Mouse (Mus musculus) forebrain, embryonic 11.5 days (tissue): ENCODE results near the gene Eogt. TPM values are rescaled to one million over a fixed set of nuclear protein-coding genes. Genes with fewer than 3 reads are reported as not detected.

ENCODE experiments used
- ATAC-seq: fragments of 200-750 bp; cut with Nextera tagmentation; replicated peaks from 2 replicates; pipeline ENCODE4 v1.8.0; 2017; ENCODE audit warnings: moderate TSS enrichment; ENCODE audit not compliant: low FRiP score
- DNase-seq: peaks from one replicate; pipeline ENCODE4 v3.0.0-alpha.2; 2017; ENCODE audit warnings: low spot score
- H3K27ac ChIP-seq: fragments of 300-500 bp; sonication (generic); 2 replicates; pipeline ENCODE4 v1.5.1; 2014; ENCODE audit warnings: low read depth, low read length
- H3K27me3 ChIP-seq: fragments of 300-500 bp; sonication (generic); 2 replicates; pipeline ENCODE4 v1.6.1; 2014; ENCODE audit warnings: mild to moderate bottlenecking, low read length, mixed read lengths; ENCODE audit not compliant: control insufficient read depth, insufficient read depth
- H3K36me3 ChIP-seq: fragments of 300-500 bp; sonication (generic); 2 replicates; pipeline ENCODE4 v1.6.1; 2014; ENCODE audit warnings: mild to moderate bottlenecking, low read length, moderate library complexity, mixed read lengths; ENCODE audit not compliant: control insufficient read depth, insufficient read depth
- H3K4me1 ChIP-seq: fragments of 300-500 bp; sonication (generic); replicated peaks from 2 replicates; pipeline ENCODE4 v1.6.1; 2014; ENCODE audit warnings: low read length, mixed read lengths; ENCODE audit not compliant: control insufficient read depth, insufficient read depth
- H3K4me2 ChIP-seq: fragments of 300-500 bp; sonication (generic); 2 replicates; pipeline ENCODE4 v1.6.1; 2014; ENCODE audit warnings: low read depth, mild to moderate bottlenecking, low read length, moderate library complexity, mixed read lengths; ENCODE audit not compliant: severe bottlenecking
- H3K4me3 ChIP-seq: fragments of 300-500 bp; sonication (generic); 2 replicates; pipeline ENCODE4 v1.5.1; 2014; ENCODE audit warnings: low read depth, low read length
- H3K9ac ChIP-seq: fragments of 300-500 bp; sonication (generic); 2 replicates; pipeline ENCODE4 v1.6.1; 2014; ENCODE audit warnings: low read length
- H3K9me3 ChIP-seq: fragments of 300-500 bp; sonication (generic); 2 replicates; pipeline ENCODE4 v1.6.1; 2016; ENCODE audit warnings: low read length, mixed read lengths; ENCODE audit not compliant: control insufficient read depth
- WGBS: fragments of 180-500 bp; shearing (Covaris S2); extraction: QIAGEN DNeasy Blood & Tissue Kit; methylation state at CpG from one replicate; pipeline ENCODE4 v1.1.7; 2014; 5-methylcytosine and 5-hydroxymethylcytosine counted together
- polyA plus RNA-seq: library from polyadenylated mRNA; unstranded; fragments of >200 nt; fragmentation: Nextera tagmentation; extraction: Ambion mirVana; gene quantifications from 2 replicates; pipeline ENCODE4 v1.2.1, GENCODE M21; 2014

The Eogt gene
- polyA plus RNA-seq, 1 experiment from 2014 or later: 9.1 TPM

DNA sequence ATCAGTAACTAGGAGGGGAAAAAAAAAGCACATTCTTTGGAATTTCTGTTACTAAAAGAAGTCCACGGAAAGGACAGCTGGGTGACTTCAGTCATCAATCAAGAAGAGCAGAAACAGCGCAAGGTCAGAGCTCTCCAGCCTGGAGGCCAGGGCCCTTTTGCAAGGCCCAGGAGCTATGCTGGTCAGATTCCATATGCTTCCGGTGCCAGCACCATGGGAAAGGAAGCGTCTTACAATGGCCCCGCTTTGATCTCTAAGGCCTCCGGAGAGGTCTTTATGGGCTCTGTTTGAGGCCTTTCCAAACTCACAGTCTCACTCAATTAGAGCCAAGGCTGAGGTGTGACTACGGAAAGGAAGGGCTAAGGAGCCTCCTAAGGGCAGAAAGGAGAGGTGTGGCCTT is 4.6 kb downstream of the Eogt start:
- H3K27ac ChIP-seq: no peak overlapping the region
- no peaks in the 10 kb centered on the region for H3K9me3 ChIP-seq
- H3K36me3 ChIP-seq: no peaks in the 10 kb centered on the region
- ATAC-seq: no peak
- no peaks in the 10 kb centered on the region for H3K27me3 ChIP-seq
- no peak overlapping the region for H3K4me3 ChIP-seq
- no peak overlapping the region for H3K4me2 ChIP-seq
- WGBS: 53% methylated on average over 7 of the region's 7 CpGs
- H3K9ac ChIP-seq: no peak overlapping the region
- no peaks in the 10 kb centered on the region for H3K4me1 ChIP-seq
- DNase-seq: no peak

DNA sequence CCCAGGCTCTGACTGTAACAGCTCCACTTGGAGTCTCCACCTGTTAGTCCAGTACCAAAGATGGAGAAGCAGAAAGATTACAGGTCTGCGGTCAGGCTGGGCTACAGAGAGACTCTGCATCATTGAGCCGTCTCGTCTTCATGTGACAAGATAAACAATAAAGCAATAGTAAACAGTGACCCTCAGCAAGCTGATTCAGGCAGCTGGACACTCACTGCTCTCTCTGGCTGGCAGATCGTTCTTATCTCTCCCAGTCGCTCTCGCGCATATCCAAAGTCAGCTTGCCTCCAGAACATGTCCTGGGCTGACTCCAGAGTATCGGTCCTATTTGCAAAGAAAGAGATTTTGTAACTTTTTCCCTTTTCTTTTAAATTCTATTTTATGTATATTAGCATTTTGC is 6.4 kb downstream of the Eogt start:
- Histone ChIP-seq H3K4me1 (no peaks in the 10 kb centered on the region), H3K4me2 (no peak overlapping the region), H3K27ac (no peak overlapping the region), H3K36me3 (no peaks in the 10 kb centered on the region), H3K9me3 (no peaks in the 10 kb centered on the region), H3K4me3 (no peak overlapping the region), H3K27me3 (no peaks in the 10 kb centered on the region), H3K9ac (no peak overlapping the region)
- ATAC-seq: no peak
- no peak for DNase-seq
- 91% methylated on average over 8 of the region's 8 CpGs for WGBS

DNA sequence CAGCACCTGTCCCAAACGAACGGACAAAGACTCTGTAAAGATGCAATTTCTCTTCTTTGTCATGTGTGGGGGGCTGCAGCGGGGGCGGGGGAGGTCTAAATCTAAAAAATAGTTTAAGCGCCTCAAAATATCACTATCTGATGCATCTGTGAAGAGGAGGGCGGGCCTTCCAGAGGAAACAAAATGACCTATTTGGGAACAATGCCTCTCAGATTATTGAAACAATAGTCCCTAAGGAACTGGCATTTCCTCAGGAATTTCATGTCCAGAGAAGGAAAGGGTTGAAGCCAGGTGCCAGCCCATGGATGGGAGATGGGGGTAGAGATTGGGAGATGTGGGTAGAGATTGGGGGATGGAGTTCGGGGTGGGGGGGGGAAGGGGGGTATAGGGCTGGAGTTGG is 7.2 kb downstream of the Eogt start:
- Histone ChIP-seq H3K36me3 (no peaks in the 10 kb centered on the region), H3K4me2 (no peak overlapping the region), H3K4me3 (no peak overlapping the region), H3K27me3 (no peaks in the 10 kb centered on the region), H3K4me1 (no peaks in the 10 kb centered on the region), H3K9me3 (no peaks in the 10 kb centered on the region), H3K9ac (no peak overlapping the region), H3K27ac (no peak overlapping the region)
- ATAC-seq (no peak), DNase-seq (no peak)
- 86% methylated on average over 7 of the region's 7 CpGs for WGBS

DNA sequence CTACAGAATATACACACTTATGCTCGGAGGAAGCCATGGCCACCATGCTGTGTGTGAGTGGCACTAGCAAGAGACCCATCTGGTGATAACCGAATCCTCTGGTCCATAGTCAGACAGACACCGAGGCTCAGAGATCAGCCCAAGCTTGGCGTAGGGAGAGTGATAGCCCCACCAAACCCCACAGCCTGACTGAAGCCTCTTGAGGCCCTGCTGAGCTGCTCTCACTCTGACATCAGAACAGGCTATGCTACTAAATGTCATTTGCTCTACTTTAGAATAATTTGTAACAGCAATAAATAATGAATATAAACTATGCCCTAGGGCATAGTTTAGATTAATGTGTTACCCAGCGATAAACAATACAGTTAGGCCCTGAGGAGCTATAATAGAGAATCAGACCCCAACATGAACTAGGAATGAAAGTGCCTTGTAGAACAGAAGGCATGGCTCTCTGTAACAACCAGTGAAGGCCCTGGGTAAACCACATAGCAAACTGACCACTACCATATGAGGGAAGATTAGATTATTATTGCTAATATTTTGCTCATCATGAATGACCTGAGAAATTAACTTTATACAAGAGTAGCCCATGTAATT is 16.2 kb downstream of the Eogt start:
- Histone ChIP-seq H3K9me3 (no peaks in the 10 kb centered on the region), H3K4me1 (no peaks in the 10 kb centered on the region), H3K4me2 (no peak overlapping the region), H3K9ac (no peak overlapping the region), H3K36me3 (no peaks in the 10 kb centered on the region), H3K4me3 (no peak overlapping the region), H3K27ac (no peak overlapping the region), H3K27me3 (no peaks in the 10 kb centered on the region)
- 89% methylated on average over 5 of the region's 5 CpGs for WGBS
- ATAC-seq (no peak), DNase-seq (no peak)

DNA sequence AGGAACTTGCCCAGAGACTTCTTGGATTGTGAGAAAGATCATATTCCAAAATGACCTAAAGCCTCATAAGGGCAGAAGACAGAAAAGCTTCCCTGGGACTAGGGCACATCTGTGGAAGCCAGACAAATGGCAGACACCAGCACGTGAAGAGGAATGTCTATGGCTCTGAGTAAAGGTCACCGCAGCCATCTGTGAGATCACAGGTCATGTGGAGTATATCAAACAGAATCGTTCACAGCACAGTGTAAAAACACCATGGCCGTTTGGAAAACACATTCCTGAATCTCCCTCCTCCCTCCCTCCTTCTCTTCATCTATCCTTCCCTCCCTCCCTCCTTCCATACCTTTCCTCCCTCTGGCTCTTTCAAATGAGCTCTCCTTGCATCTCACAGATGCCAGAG is 17.2 kb downstream of the Eogt start:
- 77% methylated on average over 4 of the region's 4 CpGs for WGBS
- H3K9me3 ChIP-seq: no peaks in the 10 kb centered on the region
- no peak for DNase-seq
- H3K4me2 ChIP-seq: no peak overlapping the region
- H3K4me3 ChIP-seq: no peak overlapping the region
- H3K36me3 ChIP-seq: no peaks in the 10 kb centered on the region
- no peaks in the 10 kb centered on the region for H3K4me1 ChIP-seq
- no peak for ATAC-seq
- H3K27me3 ChIP-seq: no peaks in the 10 kb centered on the region
- H3K27ac ChIP-seq: no peak overlapping the region
- no peak overlapping the region for H3K9ac ChIP-seq

DNA sequence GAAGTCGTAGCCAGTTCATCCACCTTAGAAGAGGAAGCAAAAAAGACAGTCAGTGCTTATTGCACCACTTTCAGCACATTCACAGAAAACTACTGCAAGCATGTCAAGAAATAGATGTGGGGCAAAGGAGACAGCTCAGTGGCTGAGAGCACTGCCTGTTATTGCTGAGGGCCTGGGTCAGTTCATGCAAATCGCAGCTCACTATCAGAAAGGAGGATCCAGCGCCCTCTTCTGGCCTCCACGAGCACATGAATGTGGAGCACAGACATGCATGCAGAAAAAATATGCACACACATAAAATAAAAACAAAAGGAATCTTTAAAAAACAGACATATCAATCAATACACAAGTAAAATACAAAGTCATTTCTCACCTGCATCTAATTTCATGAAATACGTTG is 18.0 kb downstream of the Eogt start:
- H3K9ac ChIP-seq: no peak overlapping the region
- H3K4me2 ChIP-seq: no peak overlapping the region
- H3K9me3 ChIP-seq: no peaks in the 10 kb centered on the region
- no peak overlapping the region for H3K4me3 ChIP-seq
- no peaks in the 10 kb centered on the region for H3K27me3 ChIP-seq
- no peak for DNase-seq
- no peak overlapping the region for H3K27ac ChIP-seq
- 67% methylated on average over 5 of the region's 5 CpGs for WGBS
- no peak for ATAC-seq
- no peaks in the 10 kb centered on the region for H3K4me1 ChIP-seq
- H3K36me3 ChIP-seq: no peaks in the 10 kb centered on the region

DNA sequence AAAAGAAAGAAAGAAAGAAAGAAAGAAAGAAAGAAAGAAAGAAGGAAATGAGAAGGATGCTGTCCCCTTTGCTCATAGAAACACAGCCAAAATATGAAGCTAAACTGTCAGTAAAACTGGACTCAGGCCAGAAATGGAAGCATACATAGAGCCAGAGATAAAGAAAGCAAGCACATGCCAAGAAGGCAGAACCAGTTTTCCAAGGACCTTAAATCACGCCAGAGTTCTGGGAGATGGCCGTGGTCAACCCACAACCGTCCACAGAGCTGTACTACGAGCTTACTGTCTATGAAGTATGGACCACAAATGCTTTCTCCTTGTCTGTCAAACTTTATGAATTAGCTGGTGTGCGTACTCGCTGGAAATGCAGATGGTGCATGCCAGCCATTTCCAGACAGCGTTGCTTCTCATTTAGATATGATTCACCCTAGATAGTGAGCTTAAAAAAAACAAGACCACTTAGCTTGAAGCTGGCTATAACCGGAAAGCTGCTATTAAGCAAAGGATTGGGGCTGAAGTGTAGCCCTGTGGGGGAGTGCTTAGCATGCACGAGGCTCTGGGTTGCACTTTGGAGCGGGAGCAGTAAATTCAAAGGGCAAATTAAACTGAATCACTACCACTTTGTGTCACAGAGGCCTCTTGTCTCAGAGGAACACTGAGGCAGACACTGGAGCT is 24.5 kb downstream of the Eogt start:
- WGBS: 87% methylated on average over 10 of the region's 10 CpGs
- no peak overlapping the region for H3K4me2 ChIP-seq
- no peaks in the 10 kb centered on the region for H3K36me3 ChIP-seq
- DNase-seq (no peak), ATAC-seq (no peak)
- H3K4me1 ChIP-seq: no peaks in the 10 kb centered on the region
- H3K27ac ChIP-seq: no peak overlapping the region
- H3K4me3 ChIP-seq: no peak overlapping the region
- no peak overlapping the region for H3K9ac ChIP-seq
- no peaks in the 10 kb centered on the region for H3K9me3 ChIP-seq
- H3K27me3 ChIP-seq: no peaks in the 10 kb centered on the region

DNA sequence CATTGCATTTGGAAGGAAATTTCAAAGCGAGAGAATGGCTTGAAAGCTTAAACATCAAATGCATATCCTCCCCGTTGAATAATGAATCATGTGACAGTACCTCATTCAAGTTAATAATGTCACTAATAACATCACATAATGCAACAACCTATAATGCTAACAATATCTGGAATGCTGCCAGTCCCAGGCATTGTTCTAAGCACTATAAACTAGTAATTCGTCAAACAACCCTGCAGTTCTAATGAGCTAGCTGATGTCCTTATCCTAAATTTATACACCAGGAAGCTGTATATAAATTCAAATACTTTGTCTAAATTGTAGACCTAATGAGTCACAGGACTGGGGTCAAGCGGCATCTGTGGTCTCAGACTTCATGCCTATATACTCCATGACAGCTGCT is 28.1 kb downstream of the Eogt start:
- Histone ChIP-seq H3K4me1 (no peaks in the 10 kb centered on the region), H3K27ac (no peak overlapping the region), H3K4me2 (no peak overlapping the region), H3K9ac (no peak overlapping the region), H3K27me3 (no peaks in the 10 kb centered on the region), H3K4me3 (no peak overlapping the region), H3K36me3 (no peaks in the 10 kb centered on the region), H3K9me3 (no peaks in the 10 kb centered on the region)
- WGBS: 82% methylated on average over 4 of the region's 4 CpGs
- ATAC-seq (no peak), DNase-seq (no peak)

DNA sequence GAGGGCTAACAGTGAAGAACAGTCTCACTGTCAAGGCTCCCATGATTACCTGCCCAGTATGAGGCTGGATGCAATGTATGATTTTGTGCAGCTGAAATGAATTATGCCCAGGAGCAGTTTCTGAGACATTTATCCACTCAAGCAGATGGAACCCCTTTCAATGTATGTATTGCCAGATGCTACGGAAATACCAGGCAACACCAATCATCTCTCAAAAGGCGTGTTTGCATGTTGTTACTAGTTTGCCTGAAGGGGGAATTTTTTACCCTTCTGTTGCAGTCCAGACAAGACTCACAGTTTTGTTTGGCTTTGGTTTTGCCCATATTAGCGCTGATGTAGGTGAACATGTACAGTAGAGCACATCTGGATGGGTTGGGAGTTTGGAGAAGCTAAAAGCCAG is 30.7 kb downstream of the Eogt start:
- no peak overlapping the region for H3K4me2 ChIP-seq
- no peaks in the 10 kb centered on the region for H3K36me3 ChIP-seq
- ATAC-seq (no peak), DNase-seq (no peak)
- H3K4me3 ChIP-seq: no peak overlapping the region
- H3K9ac ChIP-seq: no peak overlapping the region
- H3K4me1 ChIP-seq: no peaks in the 10 kb centered on the region
- 85% methylated on average over 3 of the region's 3 CpGs for WGBS
- no peak overlapping the region for H3K27ac ChIP-seq
- H3K9me3 ChIP-seq: no peaks in the 10 kb centered on the region
- no peaks in the 10 kb centered on the region for H3K27me3 ChIP-seq
